Mouse (Mus musculus) embryonic facial prominence, embryonic 10.5 days (tissue): ENCODE data around the gene Asb5. TPM values are rescaled to one million over a fixed set of nuclear protein-coding genes. Genes with fewer than 3 reads are reported as not detected.
"Not testable (repeated sequence)": the region's sequence is repeated elsewhere in the genome, so short reads cannot be mapped to it uniquely, and the experiment has no call there.

ENCODE experiments used
- DNase-seq: peaks from one replicate; pipeline ENCODE4 v3.0.0-alpha.2; 2017; ENCODE audit warnings: low spot score
- H3K27ac ChIP-seq: fragments of 300-500 bp; sonication (generic); replicated peaks from 2 replicates; pipeline ENCODE4 v1.5.1; 2016; ENCODE audit warnings: mild to moderate bottlenecking
- H3K27me3 ChIP-seq: fragments of 300-500 bp; sonication (generic); replicated peaks from 2 replicates; pipeline ENCODE4 v1.6.1; 2016; ENCODE audit warnings: low read depth, mild to moderate bottlenecking; ENCODE audit not compliant: poor library complexity, severe bottlenecking
- H3K36me3 ChIP-seq: fragments of 300-500 bp; sonication (generic); replicated peaks from 2 replicates; pipeline ENCODE4 v1.6.1; 2016; ENCODE audit warnings: mild to moderate bottlenecking, moderate library complexity
- H3K4me1 ChIP-seq: fragments of 300-500 bp; sonication (generic); 2 replicates; pipeline ENCODE4 v1.6.1; 2016
- H3K4me3 ChIP-seq: fragments of 300-500 bp; sonication (generic); 2 replicates; pipeline ENCODE4 v1.5.1; 2016; ENCODE audit warnings: mild to moderate bottlenecking, moderate library complexity
- H3K9me3 ChIP-seq: fragments of 300-500 bp; sonication (generic); 2 replicates; pipeline ENCODE4 v1.6.1; 2016; ENCODE audit warnings: mild to moderate bottlenecking
- WGBS: fragments of 180-500 bp; shearing (Covaris S2); methylation state at CpG from one replicate; pipeline ENCODE4 v1.1.7; 2016; 5-methylcytosine and 5-hydroxymethylcytosine counted together
- polyA plus RNA-seq: library from polyadenylated mRNA; unstranded; fragments of >200 nt; fragmentation: Nextera tagmentation; extraction: Ambion mirVana; gene quantifications from 2 replicates; pipeline ENCODE4 v1.2.1, GENCODE M21; 2016

Asb5 gene
- polyA plus RNA-seq, 1 experiment from 2014 or later = 4.8 TPM

DNA sequence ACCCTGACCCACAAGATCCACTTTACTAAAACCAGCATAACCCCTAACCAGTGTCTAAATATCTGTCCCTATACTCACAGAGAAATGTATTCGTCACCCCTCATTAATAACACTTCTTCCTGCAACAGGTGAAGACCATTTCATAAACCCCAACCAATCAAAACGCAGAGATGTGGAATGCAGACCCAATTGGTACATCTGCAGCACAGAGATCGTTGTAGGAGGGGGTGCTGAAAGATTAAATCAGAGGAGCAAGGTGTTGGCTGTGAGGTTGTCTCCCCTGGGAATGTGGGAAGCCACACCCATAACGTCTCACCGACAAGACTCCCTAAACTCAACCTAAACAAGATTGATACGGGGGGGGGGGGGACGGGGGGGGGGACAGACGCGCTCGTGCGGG lies 20.6 kb upstream of the Asb5 start:
- Histone ChIP-seq H3K27me3 (no peaks in the 10 kb centered on the region), H3K4me3 (peak overlapping the region; percentile 58), H3K27ac (0 out of 2 replicates have a peak overlapping the region, but pooled peaks have one; percentile 19), H3K9me3 (no peaks in the 10 kb centered on the region), H3K4me1 (peaks cover 9% of the 10 kb centered on the region; the same call in 1 of the 2 replicates), H3K36me3 (no peaks in the 10 kb centered on the region)
- no peak for DNase-seq
- 6% methylated on average over 11 of the region's 11 CpGs for WGBS

DNA sequence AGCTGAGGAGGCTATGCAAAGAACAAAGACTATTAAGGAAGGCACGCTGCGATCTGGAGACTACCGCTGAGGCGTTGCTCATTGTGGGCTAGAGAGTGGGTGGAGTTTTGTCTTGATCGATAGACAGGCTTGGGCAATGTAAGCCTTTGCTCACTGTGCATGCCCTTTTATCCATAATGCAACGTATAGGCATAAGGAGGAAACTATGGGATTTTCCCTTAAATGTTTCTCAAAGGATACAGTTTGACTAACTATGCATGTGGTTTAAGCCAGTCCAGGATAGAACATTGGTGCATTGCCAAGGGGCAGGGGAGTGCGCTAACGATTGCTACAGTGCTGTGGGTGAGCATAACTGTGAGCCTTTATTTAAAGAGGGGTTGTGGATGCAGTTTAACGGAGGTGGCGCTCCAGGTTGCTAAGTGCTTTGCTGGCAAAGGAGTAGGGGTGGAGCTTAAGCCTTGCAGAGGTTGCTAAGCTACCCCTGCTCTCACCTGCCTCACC lies 20.1 kb upstream of the Asb5 start:
- no peaks in the 10 kb centered on the region for H3K27me3 ChIP-seq
- peak overlapping the region; percentile 58 for H3K4me3 ChIP-seq
- 0 out of 2 replicates have a peak overlapping the region, but pooled peaks have one; percentile 19 for H3K27ac ChIP-seq
- no peaks in the 10 kb centered on the region for H3K9me3 ChIP-seq
- WGBS = 5% methylated on average over 10 of the region's 10 CpGs
- peak; percentile 37 for DNase-seq
- H3K4me1 ChIP-seq = peaks cover 9% of the 10 kb centered on the region; the same call in 1 of the 2 replicates
- no peaks in the 10 kb centered on the region for H3K36me3 ChIP-seq

DNA sequence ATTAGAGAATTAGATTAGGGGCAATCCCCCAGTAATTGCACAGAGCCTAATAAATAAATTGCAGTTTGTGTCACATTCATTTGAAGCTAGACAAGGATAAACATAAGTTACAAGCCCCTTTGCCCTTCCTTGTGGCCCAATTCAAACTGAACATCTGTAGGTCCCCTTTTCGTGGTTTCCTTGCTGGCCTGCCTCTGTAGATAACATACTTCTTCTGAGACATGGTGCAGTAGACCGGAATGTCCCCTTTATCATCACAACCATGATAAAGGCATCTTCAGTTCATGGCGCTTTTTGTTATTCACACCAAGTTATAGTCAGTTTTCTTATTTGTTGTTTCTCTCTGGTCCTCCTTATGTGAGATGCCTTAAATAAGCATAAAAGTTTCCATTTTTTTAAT lies 17.6 kb upstream of the Asb5 start:
- 91% methylated on average over 3 of the region's 3 CpGs for WGBS
- DNase-seq = no peak
- Histone ChIP-seq H3K27me3 (no peaks in the 10 kb centered on the region), H3K36me3 (peaks cover 6% of the 10 kb centered on the region), H3K27ac (no peak overlapping the region), H3K4me1 (peaks cover 9% of the 10 kb centered on the region; the same call in 1 of the 2 replicates), H3K9me3 (no peaks in the 10 kb centered on the region), H3K4me3 (no peak overlapping the region)

- H3K9me3 ChIP-seq, DNase-seq, H3K4me3 ChIP-seq, H3K27me3 ChIP-seq, H3K36me3 ChIP-seq, H3K27ac ChIP-seq, H3K4me1 ChIP-seq: not testable (repeated sequence)
- 89% methylated on average over 5 of the region's 5 CpGs for WGBS
Measured at GRCm38 (mm10) chr8:54512200-54512599, 17.2 kb upstream of the Asb5 start.

GRCm38 (mm10) chr8:54518756-54519460 lies 10.5 kb upstream of the Asb5 start:
- H3K9me3 ChIP-seq = no peaks in the 10 kb centered on the region
- H3K4me1 ChIP-seq = peaks cover 4% of the 10 kb centered on the region; the same call in 1 of the 2 replicates
- no peak overlapping the region for H3K27ac ChIP-seq
- H3K36me3 ChIP-seq = peaks cover 40% of the 10 kb centered on the region
- 83% methylated on average over 10 of the region's 10 CpGs for WGBS
- DNase-seq = no peak
- no peaks in the 10 kb centered on the region for H3K27me3 ChIP-seq
- no peak overlapping the region for H3K4me3 ChIP-seq

- no peaks in the 10 kb centered on the region for H3K9me3 ChIP-seq
- H3K36me3 ChIP-seq = peaks cover 50% of the 10 kb centered on the region
- peaks cover 4% of the 10 kb centered on the region; the same call in 1 of the 2 replicates for H3K4me1 ChIP-seq
- 75% methylated on average over 4 of the region's 4 CpGs for WGBS
- no peak overlapping the region for H3K4me3 ChIP-seq
- no peak for DNase-seq
- no peak overlapping the region for H3K27ac ChIP-seq
- H3K27me3 ChIP-seq = no peaks in the 10 kb centered on the region
Measured at GRCm38 (mm10) chr8:54520516-54520915, 8.9 kb upstream of the Asb5 start.

GRCm38 (mm10) chr8:54525606-54526005 lies 3.8 kb upstream of the Asb5 start:
- no peak overlapping the region for H3K27ac ChIP-seq
- no peaks in the 10 kb centered on the region for H3K9me3 ChIP-seq
- H3K27me3 ChIP-seq = no peaks in the 10 kb centered on the region
- WGBS = 92% methylated on average over 2 of the region's 2 CpGs
- H3K4me3 ChIP-seq = no peak overlapping the region
- peaks cover 65% of the 10 kb centered on the region for H3K36me3 ChIP-seq
- H3K4me1 ChIP-seq = peaks cover 17% of the 10 kb centered on the region
- no peak for DNase-seq

DNA sequence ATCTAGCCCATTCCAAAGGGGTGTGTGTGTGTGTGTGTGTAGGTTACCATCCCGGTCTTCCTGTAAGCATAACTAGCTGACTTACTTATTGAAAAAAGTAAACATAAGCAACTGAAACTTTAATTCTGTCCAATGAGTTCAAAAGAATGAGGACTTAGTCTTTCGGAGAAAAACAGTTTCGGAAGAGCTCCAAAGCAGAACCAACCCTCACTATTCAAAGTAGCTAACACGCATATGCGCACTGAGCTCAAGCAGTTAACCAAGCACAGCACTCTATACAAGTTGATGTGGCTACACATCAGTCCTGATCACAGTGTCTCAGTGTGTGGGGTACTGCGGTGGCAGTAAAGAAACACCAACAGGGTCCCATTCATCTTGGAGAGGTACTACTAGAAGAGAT lies 2.7 kb upstream of the Asb5 start:
- no peak overlapping the region for H3K27ac ChIP-seq
- H3K4me1 ChIP-seq = peaks cover 17% of the 10 kb centered on the region
- DNase-seq = no peak
- H3K4me3 ChIP-seq = no peak overlapping the region
- H3K27me3 ChIP-seq = no peaks in the 10 kb centered on the region
- H3K36me3 ChIP-seq = peaks cover 54% of the 10 kb centered on the region
- WGBS = 94% methylated on average over 6 of the region's 6 CpGs
- H3K9me3 ChIP-seq = no peaks in the 10 kb centered on the region

DNA sequence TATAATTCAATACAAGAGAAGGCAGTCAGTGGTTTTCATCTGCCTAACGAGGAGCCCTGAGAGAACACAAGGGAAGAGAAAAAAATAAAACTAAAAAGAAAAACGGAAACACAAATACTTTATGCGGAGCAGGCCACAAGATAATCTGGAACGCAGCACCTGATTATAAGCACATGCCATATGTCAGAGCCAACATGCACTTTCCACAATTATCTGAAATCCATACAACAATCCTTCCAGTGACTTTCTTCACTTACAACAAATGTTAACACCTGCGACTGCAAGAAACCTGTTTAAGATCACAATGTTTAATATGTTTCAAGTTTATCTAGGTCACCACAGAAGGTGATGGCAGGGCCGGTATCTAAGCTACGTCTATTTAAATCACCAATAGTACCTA lies 809 bp upstream of the Asb5 start:
- H3K9me3 ChIP-seq = no peaks in the 10 kb centered on the region
- peaks cover 17% of the 10 kb centered on the region for H3K4me1 ChIP-seq
- WGBS = 71% methylated on average over 7 of the region's 7 CpGs
- H3K4me3 ChIP-seq = peak overlapping the region; percentile 90
- H3K27ac ChIP-seq = no peak overlapping the region
- DNase-seq = no peak
- peaks cover 35% of the 10 kb centered on the region for H3K36me3 ChIP-seq
- H3K27me3 ChIP-seq = no peaks in the 10 kb centered on the region

DNA sequence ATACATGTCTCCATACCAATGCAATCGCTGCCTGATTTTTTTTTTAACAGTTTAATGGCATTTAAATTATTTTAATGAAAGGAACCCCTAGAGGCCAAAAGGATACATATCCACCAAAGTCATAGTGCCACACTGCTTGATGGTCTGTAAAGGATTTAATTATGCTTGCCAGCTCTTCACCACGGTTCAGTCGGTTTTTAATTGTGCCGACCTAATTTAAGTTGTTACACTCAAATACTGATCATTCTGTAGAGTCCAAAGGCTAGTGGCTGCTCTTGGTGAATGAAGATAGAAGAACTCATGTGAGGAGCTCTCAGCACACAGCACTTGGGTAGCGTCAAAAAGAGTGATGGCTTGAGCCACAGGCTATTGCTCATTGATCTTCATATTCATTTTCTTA lies 5.8 kb downstream of the Asb5 start:
- no peak overlapping the region for H3K27ac ChIP-seq
- no peaks in the 10 kb centered on the region for H3K36me3 ChIP-seq
- 84% methylated on average over 5 of the region's 5 CpGs for WGBS
- no peaks in the 10 kb centered on the region for H3K9me3 ChIP-seq
- peaks cover 4% of the 10 kb centered on the region; the same call in 1 of the 2 replicates for H3K4me1 ChIP-seq
- no peaks in the 10 kb centered on the region for H3K27me3 ChIP-seq
- H3K4me3 ChIP-seq = no peak overlapping the region
- DNase-seq = no peak

- H3K4me3 ChIP-seq = no peak overlapping the region
- H3K9me3 ChIP-seq = no peaks in the 10 kb centered on the region
- no peak for DNase-seq
- H3K27me3 ChIP-seq = no peaks in the 10 kb centered on the region
- H3K36me3 ChIP-seq = no peaks in the 10 kb centered on the region
- no peak overlapping the region for H3K27ac ChIP-seq
- H3K4me1 ChIP-seq = no peaks in the 10 kb centered on the region
- 90% methylated on average over 3 of the region's 3 CpGs for WGBS
Measured at GRCm38 (mm10) chr8:54537285-54537684, 7.9 kb downstream of the Asb5 start.

DNA sequence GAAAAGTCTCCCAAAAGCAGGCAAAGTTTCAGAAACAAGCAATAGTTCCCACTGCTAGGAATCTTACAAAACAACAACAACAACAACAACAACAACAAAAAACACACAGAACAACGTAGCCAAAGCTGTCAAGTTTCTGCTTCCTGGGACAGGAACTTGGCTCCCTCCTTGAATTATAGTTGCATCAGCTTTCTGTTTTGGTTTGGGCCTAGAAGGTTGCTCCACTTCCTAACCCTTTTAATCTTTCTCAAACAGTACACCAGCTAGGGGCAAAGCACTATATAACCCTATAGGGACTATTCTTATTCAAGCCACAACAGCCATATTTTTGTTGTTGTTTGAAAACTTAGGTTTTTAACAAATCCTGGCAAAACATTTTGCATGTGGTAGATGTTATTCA lies 12.0 kb downstream of the Asb5 start:
- H3K4me1 ChIP-seq = no peaks in the 10 kb centered on the region
- H3K27ac ChIP-seq = no peak overlapping the region
- WGBS = 71% methylated on average over 1 of the region's 1 CpGs
- H3K36me3 ChIP-seq = no peaks in the 10 kb centered on the region
- no peaks in the 10 kb centered on the region for H3K9me3 ChIP-seq
- H3K27me3 ChIP-seq = no peaks in the 10 kb centered on the region
- no peak overlapping the region for H3K4me3 ChIP-seq
- DNase-seq = no peak

DNA sequence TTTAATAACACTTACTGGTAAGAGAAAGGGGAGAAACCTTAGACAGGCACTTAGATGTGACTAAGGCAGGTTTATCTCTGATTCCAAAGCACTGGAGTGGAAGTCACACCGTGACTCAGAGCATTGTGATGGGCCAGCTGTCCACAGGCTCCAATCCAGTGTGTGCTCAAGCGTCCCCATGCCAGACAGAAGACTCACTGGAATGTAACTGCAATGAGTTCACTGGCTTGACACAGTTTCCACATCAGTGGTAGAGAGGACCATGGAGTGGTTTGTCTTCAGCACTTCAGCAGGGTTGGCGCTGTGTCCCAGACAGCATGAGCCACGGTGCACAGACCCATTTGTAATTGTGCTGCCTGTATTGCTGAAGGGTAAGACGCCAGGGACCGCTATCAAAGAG lies 19.0 kb downstream of the Asb5 start:
- no peaks in the 10 kb centered on the region for H3K9me3 ChIP-seq
- no peak overlapping the region for H3K27ac ChIP-seq
- H3K4me3 ChIP-seq = no peak overlapping the region
- no peaks in the 10 kb centered on the region for H3K27me3 ChIP-seq
- WGBS = 82% methylated on average over 6 of the region's 6 CpGs
- DNase-seq = no peak
- no peaks in the 10 kb centered on the region for H3K4me1 ChIP-seq
- no peaks in the 10 kb centered on the region for H3K36me3 ChIP-seq
